Mouse (Mus musculus) T-helper 1 cell (primary cell): ENCODE measurements around the gene Adrb1.
"Not testable (repeated sequence)": the region's sequence is repeated elsewhere in the genome, so short reads cannot be mapped to it uniquely, and the experiment has no call there.

Experiments used
- in situ Hi-C: fragments of 300-600 bp; cut with MboI, MseI; formaldehyde crosslinking; loops from one replicate; pipeline ENCODE4 v1.15.1; 2025; ENCODE audit warnings: high pct_unique_total_duplicates

The Adrb1 gene

GRCm38 (mm10) chr19:56749343-56749742, 27.3 kb downstream of the Adrb1 start:
- in situ Hi-C loops: no loop called here

- in situ Hi-C loops: no loop called here
These were observed 28.7 kb downstream of the Adrb1 start for GRCm38 (mm10) chr19:56750709-56751108.

- in situ Hi-C loops: not testable (repeated sequence)
These were observed 32.5 kb downstream of the Adrb1 start for GRCm38 (mm10) chr19:56754456-56754855.

- in situ Hi-C loops: no loop called here
These were observed 34.4 kb downstream of the Adrb1 start for GRCm38 (mm10) chr19:56756412-56756811.

GRCm38 (mm10) chr19:56758311-56758710, 36.3 kb downstream of the Adrb1 start:
- in situ Hi-C loops: no loop called here

- in situ Hi-C loops: no loop called here
These were observed 37.7 kb downstream of the Adrb1 start for GRCm38 (mm10) chr19:56759740-56760139.

GRCm38 (mm10) chr19:56760306-56760940, 38.4 kb downstream of the Adrb1 start:
- in situ Hi-C loops: no loop called here

- in situ Hi-C loops: no loop called here
These were observed 39.1 kb downstream of the Adrb1 start for GRCm38 (mm10) chr19:56761096-56761495.

GRCm38 (mm10) chr19:56761727-56762126, 39.7 kb downstream of the Adrb1 start:
- in situ Hi-C loops: no loop called here

- in situ Hi-C loops: no loop called here
These were observed 40.7 kb downstream of the Adrb1 start for GRCm38 (mm10) chr19:56762686-56763085.

GRCm38 (mm10) chr19:56769024-56769423, 47.0 kb downstream of the Adrb1 start:
- in situ Hi-C loops: no loop called here

GRCm38 (mm10) chr19:56772158-56772557, 50.2 kb downstream of the Adrb1 start:
- in situ Hi-C loops: no loop called here

- in situ Hi-C loops: no loop called here
These were observed 51.5 kb downstream of the Adrb1 start for GRCm38 (mm10) chr19:56773393-56773971.

- in situ Hi-C loops: no loop called here
These were observed 52.5 kb downstream of the Adrb1 start for GRCm38 (mm10) chr19:56774408-56774962.

- in situ Hi-C loops: loop anchor here (5.0 to 25.0 kb wide), 2 partner anchors 213 to 348 kb away; no protein-coding TSS in a partner anchor
These were observed 53.2 kb downstream of the Adrb1 start for GRCm38 (mm10) chr19:56774971-56775892.

GRCm38 (mm10) chr19:56775893-56776718, 54.1 kb downstream of the Adrb1 start:
- in situ Hi-C loops: loop anchor here (5.0 to 25.0 kb wide), 2 partner anchors 214 to 349 kb away; no protein-coding TSS in a partner anchor

GRCm38 (mm10) chr19:56776719-56777382, 54.9 kb downstream of the Adrb1 start:
- in situ Hi-C loops: loop anchor here (5.0 to 25.0 kb wide), 2 partner anchors 215 to 350 kb away; no protein-coding TSS in a partner anchor

- in situ Hi-C loops: loop anchor here (5.0 to 25.0 kb wide), 2 partner anchors 216 to 351 kb away; no protein-coding TSS in a partner anchor
These were observed 56.5 kb downstream of the Adrb1 start for GRCm38 (mm10) chr19:56778532-56778931.
